Mouse (Mus musculus) limb, embryonic 13.5 days (tissue): ENCODE results near the gene Bicra. TPM values are rescaled to one million over a fixed set of nuclear protein-coding genes. Genes with fewer than 3 reads are reported as not detected.

Source experiments
- ATAC-seq: fragments of 200-750 bp; cut with Nextera tagmentation; 2 replicates; pipeline ENCODE4 v1.8.0; 2017; ENCODE audit warnings: low read depth, moderate number of reproducible peaks, moderate TSS enrichment; ENCODE audit not compliant: low FRiP score
- H3K27ac ChIP-seq: fragments of 300-500 bp; sonication (generic); 2 replicates; pipeline ENCODE4 v1.5.1; 2015; ENCODE audit warnings: inconsistent platforms, mild to moderate bottlenecking, moderate library complexity
- H3K27me3 ChIP-seq: fragments of 300-500 bp; sonication (generic); 2 replicates; pipeline ENCODE4 v1.6.1; 2015; ENCODE audit warnings: mild to moderate bottlenecking, inconsistent platforms
- H3K36me3 ChIP-seq: fragments of 300-500 bp; sonication (generic); 2 replicates; pipeline ENCODE4 v1.6.1; 2015; ENCODE audit warnings: inconsistent platforms, mild to moderate bottlenecking, moderate library complexity
- H3K4me1 ChIP-seq: fragments of 300-500 bp; sonication (generic); 2 replicates; pipeline ENCODE4 v1.6.1; 2015; ENCODE audit warnings: inconsistent platforms
- H3K4me2 ChIP-seq: fragments of 300-500 bp; sonication (generic); replicated peaks from 2 replicates; pipeline ENCODE4 v1.6.1; 2015; ENCODE audit warnings: inconsistent platforms, mild to moderate bottlenecking, moderate library complexity
- H3K4me3 ChIP-seq: fragments of 300-500 bp; sonication (generic); 2 replicates; pipeline ENCODE4 v1.5.1; 2015; ENCODE audit warnings: moderate library complexity, mild to moderate bottlenecking, inconsistent platforms
- H3K9ac ChIP-seq: fragments of 300-500 bp; sonication (generic); 2 replicates; pipeline ENCODE4 v1.6.1; 2015; ENCODE audit warnings: mild to moderate bottlenecking, inconsistent platforms
- H3K9me3 ChIP-seq: fragments of 300-500 bp; sonication (generic); 2 replicates; pipeline ENCODE4 v1.6.1; 2016; ENCODE audit warnings: inconsistent platforms
- whole genome bisulfite sequencing: fragments of 180-500 bp; shearing (Covaris S2); methylation state at CpG from one replicate; pipeline ENCODE4 v1.1.7; 2015; 5-methylcytosine and 5-hydroxymethylcytosine counted together
- polyA plus RNA-seq: library from polyadenylated mRNA; unstranded; fragments of >200 nt; fragmentation: Nextera tagmentation; extraction: Ambion mirVana; gene quantifications from 2 replicates; pipeline ENCODE4 v1.2.1, GENCODE M21; 2015

Gene Bicra
- polyA plus RNA-seq, 1 experiment from 2014 or later = 8.7 TPM

GRCm38 (mm10) chr7:16056459-16057135 lies 8.9 kb upstream of the Bicra start:
- peaks cover 11% of the 10 kb centered on the region for H3K4me1 ChIP-seq
- no peak for ATAC-seq
- H3K9ac ChIP-seq = no peak overlapping the region
- peaks cover 26% of the 10 kb centered on the region for H3K27me3 ChIP-seq
- peaks cover 7% of the 10 kb centered on the region; the same call in 1 of the 2 replicates for H3K9me3 ChIP-seq
- H3K27ac ChIP-seq = no peak overlapping the region
- no peak overlapping the region for H3K4me3 ChIP-seq
- WGBS = 26% methylated on average over 5 of the region's 5 CpGs
- H3K36me3 ChIP-seq = no peaks in the 10 kb centered on the region
- H3K4me2 ChIP-seq = no peak overlapping the region

- no peak overlapping the region for H3K4me3 ChIP-seq
- H3K9me3 ChIP-seq = no peaks in the 10 kb centered on the region
- peaks cover 12% of the 10 kb centered on the region for H3K4me1 ChIP-seq
- H3K9ac ChIP-seq = no peak overlapping the region
- WGBS = 81% methylated on average over 6 of the region's 6 CpGs
- H3K27ac ChIP-seq = no peak overlapping the region
- H3K36me3 ChIP-seq = no peaks in the 10 kb centered on the region
- H3K27me3 ChIP-seq = peaks cover 16% of the 10 kb centered on the region
- H3K4me2 ChIP-seq = no peak overlapping the region
- ATAC-seq = no peak
Measured at GRCm38 (mm10) chr7:16055665-16056064, 7.9 kb upstream of the Bicra start.

GRCm38 (mm10) chr7:16054966-16055365 lies 7.2 kb upstream of the Bicra start:
- Histone ChIP-seq H3K9me3 (no peaks in the 10 kb centered on the region), H3K27ac (no peak overlapping the region), H3K9ac (no peak overlapping the region), H3K4me2 (no peak overlapping the region), H3K27me3 (peaks cover 9% of the 10 kb centered on the region), H3K4me3 (no peak overlapping the region), H3K36me3 (no peaks in the 10 kb centered on the region), H3K4me1 (peaks cover 19% of the 10 kb centered on the region)
- 68% methylated on average over 4 of the region's 4 CpGs for WGBS
- no peak for ATAC-seq

- Histone ChIP-seq H3K36me3 (no peaks in the 10 kb centered on the region), H3K27me3 (no peaks in the 10 kb centered on the region), H3K27ac (peak overlapping the region; percentile 33), H3K4me2 (peak overlapping the region; percentile 82), H3K9me3 (no peaks in the 10 kb centered on the region), H3K4me1 (peaks cover 29% of the 10 kb centered on the region), H3K4me3 (peak overlapping the region; percentile 56), H3K9ac (peak overlapping the region; percentile 31; the same call in 1 of the 2 replicates)
- no peak for ATAC-seq
- WGBS = 13% methylated on average over 6 of the region's 6 CpGs
Measured at GRCm38 (mm10) chr7:16053105-16053504, 5.4 kb upstream of the Bicra start.

- H3K27me3 ChIP-seq = no peaks in the 10 kb centered on the region
- under 1% methylated on average over 24 of the region's 24 CpGs for WGBS
- peak overlapping the region; percentile 70 for H3K9ac ChIP-seq
- H3K27ac ChIP-seq = peak overlapping the region; percentile 77
- H3K36me3 ChIP-seq = no peaks in the 10 kb centered on the region
- peak overlapping the region; percentile 56 for H3K4me3 ChIP-seq
- no peaks in the 10 kb centered on the region for H3K9me3 ChIP-seq
- peaks cover 29% of the 10 kb centered on the region for H3K4me1 ChIP-seq
- peak; percentile 87 for ATAC-seq
- H3K4me2 ChIP-seq = peak overlapping the region; percentile 82
Measured at GRCm38 (mm10) chr7:16052684-16053083, 5.0 kb upstream of the Bicra start.

- ATAC-seq = no peak
- H3K27ac ChIP-seq = peak overlapping the region; percentile 77
Measured at GRCm38 (mm10) chr7:16051883-16052595, 4.3 kb upstream of the Bicra start.

GRCm38 (mm10) chr7:16050600-16050999 lies 2.9 kb upstream of the Bicra start:
- Histone ChIP-seq H3K27me3 (no peaks in the 10 kb centered on the region), H3K27ac (no peak overlapping the region), H3K36me3 (no peaks in the 10 kb centered on the region), H3K4me2 (no peak overlapping the region; the same call in 1 of the 2 replicates), H3K4me3 (no peak overlapping the region), H3K4me1 (peaks cover 36% of the 10 kb centered on the region), H3K9me3 (no peaks in the 10 kb centered on the region), H3K9ac (no peak overlapping the region)
- ATAC-seq = no peak
- WGBS = 92% methylated on average over 3 of the region's 3 CpGs

More at GRCm38 (mm10) chr7:16051883-16052595, 4.3 kb upstream of the Bicra start:
- peaks cover 29% of the 10 kb centered on the region for H3K4me1 ChIP-seq
- H3K4me2 ChIP-seq = peak overlapping the region; percentile 82
- WGBS = 6% methylated on average over 19 of the region's 19 CpGs
- no peaks in the 10 kb centered on the region for H3K9me3 ChIP-seq
- peak overlapping the region; percentile 70 for H3K9ac ChIP-seq
- no peaks in the 10 kb centered on the region for H3K36me3 ChIP-seq
- H3K4me3 ChIP-seq = peak overlapping the region; percentile 56
- H3K27me3 ChIP-seq = no peaks in the 10 kb centered on the region

- peak overlapping the region; percentile 71 for H3K4me2 ChIP-seq
- peak overlapping the region; percentile 88 for H3K4me3 ChIP-seq
- ATAC-seq = no peak
- peak overlapping the region; percentile 90 for H3K9ac ChIP-seq
- no peaks in the 10 kb centered on the region for H3K27me3 ChIP-seq
- peaks cover 47% of the 10 kb centered on the region for H3K4me1 ChIP-seq
- WGBS = 73% methylated on average over 7 of the region's 7 CpGs
- H3K9me3 ChIP-seq = no peaks in the 10 kb centered on the region
- H3K27ac ChIP-seq = no peak overlapping the region
- H3K36me3 ChIP-seq = no peaks in the 10 kb centered on the region
Measured at GRCm38 (mm10) chr7:16049576-16049915, 1.8 kb upstream of the Bicra start.

GRCm38 (mm10) chr7:16048675-16049575 lies 1.2 kb upstream of the Bicra start:
- H3K4me2 ChIP-seq = peak overlapping the region; percentile 71
- ATAC-seq = no peak
- H3K9me3 ChIP-seq = no peaks in the 10 kb centered on the region
- 8% methylated on average over 36 of the region's 36 CpGs for WGBS
- no peaks in the 10 kb centered on the region for H3K27me3 ChIP-seq
- peak overlapping the region; percentile 88 for H3K4me3 ChIP-seq
- peaks cover 53% of the 10 kb centered on the region for H3K4me1 ChIP-seq
- H3K36me3 ChIP-seq = no peaks in the 10 kb centered on the region
- H3K27ac ChIP-seq = peak overlapping the region; percentile 89
- H3K9ac ChIP-seq = peak overlapping the region; percentile 90

GRCm38 (mm10) chr7:16048164-16048564 lies 443 bp upstream of the Bicra start:
- Histone ChIP-seq H3K4me1 (peaks cover 58% of the 10 kb centered on the region), H3K27ac (peak overlapping the region; percentile 99), H3K4me3 (peak overlapping the region; percentile 88), H3K9me3 (no peaks in the 10 kb centered on the region), H3K9ac (peak overlapping the region; percentile 99), H3K4me2 (peak overlapping the region; percentile 88), H3K27me3 (no peaks in the 10 kb centered on the region), H3K36me3 (0 out of 2 replicates have a peak, but pooled peaks cover 3% of the 10 kb centered on the region)
- 2% methylated on average over 20 of the region's 20 CpGs for WGBS
- peak; percentile 88 for ATAC-seq

GRCm38 (mm10) chr7:16046481-16047337 lies 1.0 kb downstream of the Bicra start:
- WGBS = under 1% methylated on average over 43 of the region's 46 CpGs
- H3K9me3 ChIP-seq = no peaks in the 10 kb centered on the region
- H3K36me3 ChIP-seq = 0 out of 2 replicates have a peak, but pooled peaks cover 8% of the 10 kb centered on the region
- H3K27ac ChIP-seq = peak overlapping the region; percentile 99
- peak overlapping the region; percentile 88 for H3K4me2 ChIP-seq
- peak overlapping the region; percentile 99 for H3K9ac ChIP-seq
- ATAC-seq = 0 out of 2 replicates have a peak, but pooled peaks have one; percentile 1
- H3K27me3 ChIP-seq = no peaks in the 10 kb centered on the region
- H3K4me3 ChIP-seq = peak overlapping the region; percentile 88
- peaks cover 57% of the 10 kb centered on the region for H3K4me1 ChIP-seq
